Mouse (Mus musculus): Measurements from ENCODE around the gene Vhl. TPM values are rescaled to one million over a fixed set of nuclear protein-coding genes. Genes with fewer than 3 reads are reported as not detected.

Gene Vhl
- 5.1 and 7.9 TPM in 2 replicates for polyA plus RNA-seq (2012; rRNA removed; ENCODE audit: low replicate concordance)

GRCm38 (mm10) chr6:113623941-113624751, at the start of gene Vhl:
Gene Vhl (plus strand): TSS chr6:113623959.

GRCm38 (mm10) chr6:113600543-113601139, 23.1 kb upstream of the Vhl start, which contains the start of gene Fancd2os:
Gene Fancd2os (minus strand): TSS chr6:113600715.

GRCm38 (mm10) chr6:113604432-113605223, 19.1 kb upstream of the Vhl start, which contains the start of gene Brk1:
Gene Brk1 (plus strand): TSS chr6:113604772.

GRCm38 (mm10) chr6:113638302-113639040, 14.7 kb downstream of the Vhl start, which contains the start of gene Irak2:
Gene Irak2 (plus strand): TSS chr6:113638467.

Other genes starting within 250 kb of the Vhl start
- 15.6 and 22.6 TPM in 2 replicates for gene Tada3, start 246.1 kb upstream of the Vhl start, polyA plus RNA-seq (2012; rRNA removed; ENCODE audit: low replicate concordance)
- gene Arpc4, start 245.8 kb upstream of the Vhl start, polyA plus RNA-seq (2012; rRNA removed; ENCODE audit: low replicate concordance), result 67.3 and 119 TPM in 2 replicates
- gene Ttll3, start 234.7 kb upstream of the Vhl start, polyA plus RNA-seq (2012; rRNA removed; ENCODE audit: low replicate concordance), result 8.6 and 11.1 TPM in 2 replicates
- 84.5 and 129 TPM in 2 replicates for gene Rpusd3, start 204.6 kb upstream of the Vhl start, polyA plus RNA-seq (2012; rRNA removed; ENCODE audit: low replicate concordance)
- gene Cidec, start 188.2 kb upstream of the Vhl start, polyA plus RNA-seq (2012; rRNA removed; ENCODE audit: low replicate concordance), result 128 and 320 TPM in 2 replicates
- 30.9 and 44.6 TPM in 2 replicates for gene Jagn1, start 181.4 kb upstream of the Vhl start, polyA plus RNA-seq (2012; rRNA removed; ENCODE audit: low replicate concordance)
- 4.0 and 14.6 TPM in 2 replicates for gene Il17re, start 165.5 kb upstream of the Vhl start, polyA plus RNA-seq (2012; rRNA removed; ENCODE audit: low replicate concordance)
- gene Il17rc, start 152.5 kb upstream of the Vhl start, polyA plus RNA-seq (2012; rRNA removed; ENCODE audit: low replicate concordance), result 244 and 628 TPM in 2 replicates
- gene Creld1, start 140.7 kb upstream of the Vhl start, polyA plus RNA-seq (2012; rRNA removed; ENCODE audit: low replicate concordance), result 7.6 and 8.4 TPM in 2 replicates
- 0.04 and 0.15 TPM in 2 replicates for gene Prrt3, start 122.0 kb upstream of the Vhl start, polyA plus RNA-seq (2012; rRNA removed; ENCODE audit: low replicate concordance)
- gene Emc3, start 92.3 kb upstream of the Vhl start, polyA plus RNA-seq (2012; rRNA removed; ENCODE audit: low replicate concordance), result 18.4 and 21.6 TPM in 2 replicates
- 0.89 and 1.6 TPM in 2 replicates for gene Fancd2, start 92.3 kb upstream of the Vhl start, polyA plus RNA-seq (2012; rRNA removed; ENCODE audit: low replicate concordance)
- not detected in 2 replicates for gene Fancd2os, start 23.2 kb upstream of the Vhl start, polyA plus RNA-seq (2012; rRNA removed; ENCODE audit: low replicate concordance)
- 67.1 and 90.7 TPM in 2 replicates for gene Brk1, start 19.2 kb upstream of the Vhl start, polyA plus RNA-seq (2012; rRNA removed; ENCODE audit: low replicate concordance)
- 40.6 and 58.1 TPM in 2 replicates for gene Irak2, start 14.5 kb downstream of the Vhl start, polyA plus RNA-seq (2012; rRNA removed; ENCODE audit: low replicate concordance)
- 13.8 and 16.6 TPM in 2 replicates for gene Tatdn2, start 73.1 kb downstream of the Vhl start, polyA plus RNA-seq (2012; rRNA removed; ENCODE audit: low replicate concordance)
- 31.2 and 52.7 TPM in 2 replicates for gene Ghrl, start 95.9 kb downstream of the Vhl start, polyA plus RNA-seq (2012; rRNA removed; ENCODE audit: low replicate concordance)
- 157 and 205 TPM in 2 replicates for gene Sec13, start 116.8 kb downstream of the Vhl start, polyA plus RNA-seq (2012; rRNA removed; ENCODE audit: low replicate concordance)

Measured in duodenum, adult 2 months (tissue).